Mouse (Mus musculus): ENCODE data around the gene Olah. TPM values are rescaled to one million over a fixed set of nuclear protein-coding genes. Genes with fewer than 3 reads are reported as not detected.
"Not testable (repeated sequence)": the region's sequence is repeated elsewhere in the genome, so short reads cannot be mapped to it uniquely, and the experiment has no call there.

The Olah gene
- total RNA-seq (2021): not detected
- long read RNA-seq, experiment 1: 0 reads
- long read RNA-seq, experiment 2: 0 reads

- DNase-seq (ENCODE audit: low spot score in 2 of 2): not testable (repeated sequence)
Measured at GRCm38 (mm10) chr2:3397110-3397509, at the start of gene Olah. TSS of gene Olah (minus strand) at chr2:3397210.

- no peak for DNase-seq (ENCODE audit: low spot score in 2 of 2)
Measured at GRCm38 (mm10) chr2:3445984-3446383, 49.0 kb upstream of the Olah start.

GRCm38 (mm10) chr2:3444206-3444605 is 47.2 kb upstream of the Olah start:
- no peak for DNase-seq (ENCODE audit: low spot score in 2 of 2)

DNA sequence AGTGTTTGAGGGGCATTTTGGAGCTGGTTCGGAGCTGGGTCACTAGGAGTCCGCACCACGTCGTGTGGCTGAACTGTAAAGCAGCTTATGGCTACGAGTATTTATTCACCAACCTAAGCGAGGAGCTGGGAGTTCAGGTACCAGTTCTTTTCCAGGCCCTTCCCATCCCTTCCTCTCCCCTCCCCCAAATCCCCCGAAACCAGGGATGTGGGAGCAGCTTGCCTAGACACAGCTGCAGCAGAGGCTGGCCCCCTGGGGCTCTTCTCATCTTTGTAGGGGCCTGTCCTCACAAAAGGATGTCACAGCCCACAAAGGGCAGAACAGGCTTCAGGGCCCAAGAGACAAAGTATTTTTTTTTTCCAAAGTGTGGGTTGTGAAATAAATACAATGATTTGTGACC is 40.9 kb upstream of the Olah start:
- DNase-seq (ENCODE audit: low spot score in 2 of 2): no peak

DNA sequence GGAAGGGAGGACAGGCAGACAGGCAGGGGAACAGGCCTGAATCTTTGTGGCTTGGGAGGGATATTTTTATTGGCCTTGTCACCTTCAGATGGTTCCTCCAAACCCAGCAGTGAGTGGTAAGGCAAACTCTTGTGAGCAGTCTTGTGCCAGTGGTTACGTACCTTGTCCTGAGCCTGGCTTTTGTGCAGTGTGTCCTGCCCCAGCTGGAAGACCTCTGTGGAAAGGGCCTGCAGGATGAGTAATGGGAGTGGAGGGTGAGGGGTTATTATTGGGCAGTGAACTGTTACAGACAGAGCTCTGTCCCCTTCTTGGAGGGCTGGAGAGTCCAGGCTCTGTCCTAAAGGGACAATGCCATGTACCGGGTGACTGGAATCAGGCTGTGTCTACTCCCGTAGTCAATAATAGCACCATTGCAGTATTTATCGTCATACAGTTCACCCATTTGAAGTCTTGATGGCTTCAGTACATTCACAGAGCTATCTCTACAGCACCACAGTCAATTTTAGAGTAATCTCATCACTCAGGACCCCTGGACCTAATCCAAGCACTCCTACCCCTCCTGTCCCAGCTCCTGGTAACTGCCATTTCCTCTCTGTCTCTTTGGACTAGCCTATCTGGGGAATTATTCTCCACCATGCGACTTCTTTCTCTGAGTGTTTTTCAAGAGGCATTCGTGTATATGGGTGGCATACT is 38.5 kb upstream of the Olah start:
- no peak for DNase-seq (ENCODE audit: low spot score in 2 of 2)

- no peak for DNase-seq (ENCODE audit: low spot score in 2 of 2)
Measured at GRCm38 (mm10) chr2:3430956-3431355, 33.9 kb upstream of the Olah start.

- DNase-seq (ENCODE audit: low spot score in 2 of 2): no peak
Measured at GRCm38 (mm10) chr2:3424579-3424910, 27.5 kb upstream of the Olah start.

DNA sequence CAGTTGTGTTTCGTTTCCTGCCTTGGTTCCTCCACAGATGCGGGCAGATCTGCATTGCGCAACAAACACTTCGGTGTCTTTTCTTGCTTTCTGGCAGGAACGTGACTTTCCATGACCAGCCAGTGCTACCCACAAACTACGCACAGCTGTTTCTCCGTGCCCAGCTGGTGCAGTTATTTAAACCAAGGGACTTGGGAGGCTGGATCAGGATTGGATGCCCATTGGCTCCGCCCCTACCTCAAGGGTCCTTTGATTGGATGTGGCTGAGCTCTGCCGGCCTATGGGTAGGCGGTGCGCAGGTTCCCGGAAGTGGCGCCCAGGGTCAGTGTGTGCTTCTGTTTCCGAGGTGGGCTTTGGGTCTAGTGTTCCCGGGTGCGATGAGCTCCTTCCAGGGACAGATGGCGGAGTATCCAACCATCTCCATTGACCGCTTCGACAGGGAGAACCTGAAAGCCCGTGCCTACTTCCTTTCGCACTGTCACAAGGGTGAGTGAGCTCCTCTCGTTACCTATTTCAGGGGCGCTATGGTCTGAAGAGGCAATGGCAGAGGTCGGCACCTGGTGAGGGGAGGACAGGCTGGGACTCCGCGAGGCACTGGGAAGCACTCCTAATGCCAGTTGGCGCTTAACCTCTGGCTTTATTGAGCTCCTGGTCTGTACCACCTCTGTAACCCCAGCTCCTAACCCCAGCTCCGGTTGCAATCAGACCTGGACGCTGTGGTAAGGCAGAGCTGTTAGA is 27.0 kb upstream of the Olah start, which contains the start of gene Dclre1c:
Gene Dclre1c, plus strand, starts transcription at position 291 of the 738 bp plus-strand sequence.
- DNase-seq (ENCODE audit: low spot score in 2 of 2): peak; percentile 57 to 86

GRCm38 (mm10) chr2:3422548-3422947 is 25.5 kb upstream of the Olah start, which contains the start of gene Meig1:
TSS of gene Meig1 (minus strand) at chr2:3422648.
- no peak for DNase-seq (ENCODE audit: low spot score in 2 of 2)

GRCm38 (mm10) chr2:3420157-3420556 is 23.1 kb upstream of the Olah start:
- no peak for DNase-seq (ENCODE audit: low spot score in 2 of 2)

- peak; percentile 83 to 93 for DNase-seq (ENCODE audit: low spot score in 2 of 2)
Measured at GRCm38 (mm10) chr2:3418883-3419431, 21.9 kb upstream of the Olah start.

- no peak for DNase-seq (ENCODE audit: low spot score in 2 of 2)
Measured at GRCm38 (mm10) chr2:3415676-3416075, 18.7 kb upstream of the Olah start.

DNA sequence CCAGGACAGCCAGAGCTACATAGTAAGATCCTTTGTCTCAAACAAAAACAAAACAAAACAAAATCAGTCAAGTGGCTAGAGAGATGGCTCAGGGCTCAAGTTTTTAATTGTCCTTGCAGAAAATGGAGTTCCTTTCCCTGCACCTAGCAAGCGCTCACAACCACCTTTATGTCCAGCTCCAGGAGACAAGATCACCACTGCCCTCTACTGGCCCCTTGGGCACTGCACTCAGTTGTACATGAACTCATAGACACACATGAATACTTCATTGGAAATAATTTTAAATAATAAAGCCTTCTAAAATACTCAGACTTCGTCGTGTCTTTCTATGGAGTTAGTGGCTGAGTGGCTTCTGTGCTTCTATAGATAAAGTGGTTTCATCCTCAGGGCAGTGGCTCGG is 17.2 kb upstream of the Olah start:
- peak in 1 of 2 experiments; percentile 43 for DNase-seq (ENCODE audit: low spot score in 2 of 2)

DNA sequence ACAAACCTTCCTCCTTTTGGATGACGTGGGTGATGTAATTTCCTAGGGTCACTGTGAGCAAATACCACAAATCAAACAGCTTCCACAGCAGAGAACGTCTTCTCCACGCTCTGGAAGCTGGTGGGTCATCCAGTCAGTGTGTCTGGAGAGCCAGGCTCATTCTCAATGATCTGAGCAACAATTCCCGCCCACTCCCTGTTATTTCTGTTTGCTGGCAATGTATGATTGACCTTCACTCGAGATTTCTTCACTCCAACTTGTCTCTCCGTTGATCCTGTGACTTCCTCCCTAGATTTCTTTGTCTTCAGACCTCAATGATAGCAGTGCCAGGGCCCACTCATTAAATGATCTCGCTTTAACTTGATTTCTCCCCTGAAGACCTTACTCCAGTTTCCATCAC is 10.7 kb upstream of the Olah start:
- no peak for DNase-seq (ENCODE audit: low spot score in 2 of 2)

DNA sequence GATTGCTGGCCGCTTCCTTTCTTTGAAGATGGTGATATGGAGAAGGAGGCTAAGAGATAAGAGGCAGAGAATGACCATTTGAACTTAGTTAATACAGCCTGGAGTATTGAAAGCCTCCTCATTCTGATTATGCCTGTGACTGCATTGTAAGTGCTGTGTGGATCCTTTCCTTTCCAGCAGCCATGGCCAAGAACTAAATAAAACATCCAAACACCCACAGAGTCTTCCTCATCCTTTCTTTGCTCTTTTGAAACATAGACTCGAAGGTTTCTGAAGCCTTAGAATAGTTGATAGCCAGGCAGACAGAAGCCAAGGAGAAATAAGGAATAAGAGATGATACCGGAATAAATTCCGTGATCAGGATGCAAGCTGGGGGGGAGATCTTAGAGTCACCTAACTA is 9.0 kb upstream of the Olah start:
- no peak for DNase-seq (ENCODE audit: low spot score in 2 of 2)

- no peak for DNase-seq (ENCODE audit: low spot score in 2 of 2)
Measured at GRCm38 (mm10) chr2:3391945-3392344, 5.1 kb downstream of the Olah start.

- DNase-seq (ENCODE audit: low spot score in 2 of 2): no peak
Measured at GRCm38 (mm10) chr2:3387105-3387860, 9.7 kb downstream of the Olah start.

DNA sequence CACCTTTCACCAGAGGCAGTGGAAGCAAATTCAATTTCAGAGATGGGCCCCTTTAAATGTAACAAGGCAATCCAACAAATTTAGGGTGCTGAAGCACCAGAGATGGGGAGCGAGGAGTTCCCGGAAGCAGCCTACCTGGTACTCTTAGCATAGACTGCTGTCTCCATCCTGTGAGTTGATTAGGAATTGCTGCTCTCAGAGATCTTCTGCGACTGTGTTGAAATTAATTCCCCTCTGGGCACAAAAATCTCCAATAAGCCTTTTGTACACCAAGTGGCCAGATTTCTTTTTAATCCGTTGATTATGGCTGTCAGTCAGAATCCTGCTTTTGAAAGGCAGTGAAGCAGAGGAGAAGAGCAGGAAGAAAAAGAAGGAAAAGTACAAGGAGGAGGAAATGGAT is 31.9 kb downstream of the Olah start:
- DNase-seq (ENCODE audit: low spot score in 2 of 2): no peak

- DNase-seq (ENCODE audit: low spot score in 2 of 2): no peak
Measured at GRCm38 (mm10) chr2:3361067-3361466, 35.9 kb downstream of the Olah start.

DNA sequence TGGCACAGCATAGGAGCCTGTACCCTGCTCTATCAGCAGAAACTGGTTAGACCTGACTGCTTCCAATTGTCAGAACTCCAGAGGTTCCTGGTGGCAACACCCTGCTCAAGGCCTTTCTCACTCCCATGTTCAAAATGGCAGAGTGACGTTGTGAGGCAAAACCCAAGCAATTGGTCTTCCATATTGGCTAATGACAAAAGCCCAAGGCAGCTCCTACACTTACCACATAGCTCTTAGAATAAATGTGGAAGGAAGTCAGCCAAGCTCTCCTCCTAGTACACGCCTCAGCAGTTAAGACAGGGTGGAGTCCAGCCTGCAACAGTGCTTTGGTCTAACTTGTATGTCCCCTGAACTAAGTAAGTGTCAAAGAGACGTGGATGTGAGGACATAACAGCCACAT is 39.1 kb downstream of the Olah start:
- DNase-seq (ENCODE audit: low spot score in 2 of 2): no peak

- DNase-seq (ENCODE audit: low spot score in 2 of 2): no peak
Measured at GRCm38 (mm10) chr2:3356311-3356710, 40.7 kb downstream of the Olah start.

- no peak for DNase-seq (ENCODE audit: low spot score in 2 of 2)
Measured at GRCm38 (mm10) chr2:3355793-3356192, 41.2 kb downstream of the Olah start.
